Mouse (Mus musculus): ENCODE data around the gene Glb1. TPM values are rescaled to one million over a fixed set of nuclear protein-coding genes. Genes with fewer than 3 reads are reported as not detected.
"Not testable (repeated sequence)": the region's sequence is repeated elsewhere in the genome, so short reads cannot be mapped to it uniquely, and the experiment has no call there.

Gene Glb1
- polyA plus RNA-seq, 1 experiment from 2014 or later, result 74.2 TPM

GRCm38 (mm10) chr9:114389905-114390748 lies 10.7 kb upstream of the Glb1 start, which contains the start of gene Crtap:
Gene Crtap (minus strand): TSS chr9:114390675.
- ATAC-seq (ENCODE audit: insufficient read depth, low FRiP score), result peak; percentile 83
- Histone ChIP-seq H3K9me3 (replicated peaks; ENCODE audit: control insufficient read depth, low read length) (no peaks in the 10 kb centered on the region), H3K36me3 (ENCODE audit: control insufficient read depth, insufficient read depth, low read length) (peaks cover 2% of the 10 kb centered on the region; the same call in 1 of the 2 replicates), H3K27ac (ENCODE audit: low read length) (peak within 1 kb of the TSS; percentile 94), H3K27me3 (ENCODE audit: control insufficient read depth, insufficient read depth, low read length) (no peaks in the 10 kb centered on the region), H3K4me2 (ENCODE audit: low read depth, low read length) (peak within 1 kb of the TSS; percentile 71), H3K4me1 (ENCODE audit: control insufficient read depth, insufficient read depth, low read length) (peaks cover 14% of the 10 kb centered on the region; the same call in 1 of the 2 replicates), H3K4me3 (replicated peaks; ENCODE audit: low read length) (peak within 1 kb of the TSS; percentile 84), H3K9ac (ENCODE audit: low read length) (peak within 1 kb of the TSS; percentile 94)
- under 1% methylated on average over 95 of the region's 96 CpGs for WGBS

DNA sequence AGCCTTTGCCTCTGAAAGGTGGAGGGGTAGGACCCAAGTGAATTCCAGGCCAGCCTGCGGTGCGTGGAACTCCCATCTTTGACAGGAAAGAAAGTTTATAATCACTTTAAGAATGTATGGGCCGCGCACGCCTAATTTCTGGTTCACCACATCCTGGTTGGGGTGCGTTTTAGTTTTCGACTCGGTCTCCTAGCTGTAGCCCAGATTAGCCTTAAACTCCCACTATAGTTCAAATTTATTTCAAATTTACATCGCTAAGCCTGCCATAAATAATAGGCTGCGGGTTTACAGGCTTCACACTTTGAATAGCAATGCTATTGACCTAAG lies 10.2 kb upstream of the Glb1 start:
- Histone ChIP-seq H3K27me3 (ENCODE audit: control insufficient read depth, insufficient read depth, low read length) (no peaks in the 10 kb centered on the region), H3K4me2 (ENCODE audit: low read depth, low read length) (peak overlapping the region; percentile 71), H3K27ac (ENCODE audit: low read length) (peak overlapping the region; percentile 94), H3K4me1 (ENCODE audit: control insufficient read depth, insufficient read depth, low read length) (peaks cover 14% of the 10 kb centered on the region; the same call in 1 of the 2 replicates), H3K4me3 (replicated peaks; ENCODE audit: low read length) (peak overlapping the region; percentile 84), H3K9ac (ENCODE audit: low read length) (peak overlapping the region; percentile 94), H3K36me3 (ENCODE audit: control insufficient read depth, insufficient read depth, low read length) (no peaks in the 10 kb centered on the region), H3K9me3 (replicated peaks; ENCODE audit: control insufficient read depth, low read length) (no peaks in the 10 kb centered on the region)
- under 1% methylated on average over 10 of the region's 10 CpGs for WGBS
- ATAC-seq (ENCODE audit: insufficient read depth, low FRiP score), result no peak

- H3K27me3 ChIP-seq (ENCODE audit: control insufficient read depth, insufficient read depth, low read length); H3K4me2 ChIP-seq (ENCODE audit: low read depth, low read length); ATAC-seq (ENCODE audit: insufficient read depth, low FRiP score); H3K4me3 ChIP-seq (replicated peaks; ENCODE audit: low read length); H3K4me1 ChIP-seq (ENCODE audit: control insufficient read depth, insufficient read depth, low read length); H3K36me3 ChIP-seq (ENCODE audit: control insufficient read depth, insufficient read depth, low read length); H3K27ac ChIP-seq (ENCODE audit: low read length); H3K9me3 ChIP-seq (replicated peaks; ENCODE audit: control insufficient read depth, low read length); H3K9ac ChIP-seq (ENCODE audit: low read length): not testable (repeated sequence)
- WGBS, result 69% methylated on average over 6 of the region's 6 CpGs
These were observed 6.7 kb upstream of the Glb1 start for GRCm38 (mm10) chr9:114394136-114394535.

DNA sequence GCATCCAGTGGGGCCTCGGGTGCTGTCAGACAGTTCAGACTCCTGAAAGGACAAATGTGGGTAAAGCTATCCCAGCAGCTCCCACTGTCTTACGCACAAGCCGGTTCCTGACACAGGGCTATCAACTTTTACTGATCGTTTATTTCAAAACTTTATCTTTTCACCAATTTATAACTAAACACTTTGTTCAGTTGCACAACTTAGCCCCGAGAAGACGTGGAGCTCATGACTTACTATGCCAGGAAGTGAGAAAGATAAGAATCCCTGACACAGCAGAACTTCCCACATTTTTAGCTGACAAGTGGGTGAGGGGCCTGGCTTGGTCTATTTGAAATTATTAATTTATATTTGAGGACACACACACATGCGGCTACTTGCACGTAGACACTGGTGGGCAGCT lies 6.2 kb upstream of the Glb1 start:
- H3K4me3 ChIP-seq (replicated peaks; ENCODE audit: low read length), result no peak overlapping the region
- no peaks in the 10 kb centered on the region for H3K9me3 ChIP-seq (replicated peaks; ENCODE audit: control insufficient read depth, low read length)
- ATAC-seq (ENCODE audit: insufficient read depth, low FRiP score), result no peak
- H3K4me1 ChIP-seq (ENCODE audit: control insufficient read depth, insufficient read depth, low read length), result no peaks in the 10 kb centered on the region
- 64% methylated on average over 8 of the region's 8 CpGs for WGBS
- H3K36me3 ChIP-seq (ENCODE audit: control insufficient read depth, insufficient read depth, low read length), result no peaks in the 10 kb centered on the region
- no peak overlapping the region for H3K9ac ChIP-seq (ENCODE audit: low read length)
- H3K27me3 ChIP-seq (ENCODE audit: control insufficient read depth, insufficient read depth, low read length), result no peaks in the 10 kb centered on the region
- H3K27ac ChIP-seq (ENCODE audit: low read length), result no peak overlapping the region
- no peak overlapping the region for H3K4me2 ChIP-seq (ENCODE audit: low read depth, low read length)

- H3K4me2 ChIP-seq (ENCODE audit: low read depth, low read length), result no peak overlapping the region
- H3K36me3 ChIP-seq (ENCODE audit: control insufficient read depth, insufficient read depth, low read length), result no peaks in the 10 kb centered on the region
- H3K27me3 ChIP-seq (ENCODE audit: control insufficient read depth, insufficient read depth, low read length), result no peaks in the 10 kb centered on the region
- H3K9ac ChIP-seq (ENCODE audit: low read length), result no peak overlapping the region
- no peak overlapping the region for H3K27ac ChIP-seq (ENCODE audit: low read length)
- peaks cover under 1% of the 10 kb centered on the region; the same call in 1 of the 2 replicates for H3K4me1 ChIP-seq (ENCODE audit: control insufficient read depth, insufficient read depth, low read length)
- WGBS, result 70% methylated on average over 4 of the region's 4 CpGs
- no peaks in the 10 kb centered on the region for H3K9me3 ChIP-seq (replicated peaks; ENCODE audit: control insufficient read depth, low read length)
- peak; percentile 42; the same call in 1 of the 2 replicates for ATAC-seq (ENCODE audit: insufficient read depth, low FRiP score)
- H3K4me3 ChIP-seq (replicated peaks; ENCODE audit: low read length), result no peak overlapping the region
These were observed 5.6 kb upstream of the Glb1 start for GRCm38 (mm10) chr9:114395258-114395657.

DNA sequence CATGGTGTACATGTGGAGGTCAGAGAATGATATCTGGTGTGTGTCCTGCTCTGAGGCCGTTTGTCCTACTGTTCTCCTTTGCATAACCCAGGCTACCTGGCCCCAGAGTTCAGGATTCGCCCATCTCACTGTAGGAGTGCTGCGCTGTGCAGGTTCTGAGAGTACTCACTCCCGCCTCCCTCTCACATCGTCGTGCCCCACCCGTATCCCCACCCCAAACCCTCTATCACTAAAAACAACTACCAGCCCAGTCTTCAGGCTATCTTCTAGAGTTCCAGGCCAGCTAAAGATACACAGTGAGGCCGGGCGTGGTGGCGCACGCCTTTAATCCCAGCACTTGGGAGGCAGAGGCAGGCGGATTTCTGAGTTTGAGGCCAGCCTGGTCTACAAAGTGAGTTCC lies 1.2 kb upstream of the Glb1 start:
- H3K4me2 ChIP-seq (ENCODE audit: low read depth, low read length), result no peak overlapping the region
- WGBS, result 86% methylated on average over 12 of the region's 12 CpGs
- no peak overlapping the region for H3K27ac ChIP-seq (ENCODE audit: low read length)
- no peak overlapping the region for H3K9ac ChIP-seq (ENCODE audit: low read length)
- no peak overlapping the region for H3K4me3 ChIP-seq (replicated peaks; ENCODE audit: low read length)
- no peak for ATAC-seq (ENCODE audit: insufficient read depth, low FRiP score)
- peaks cover 9% of the 10 kb centered on the region; the same call in 1 of the 2 replicates for H3K36me3 ChIP-seq (ENCODE audit: control insufficient read depth, insufficient read depth, low read length)
- peaks cover 6% of the 10 kb centered on the region for H3K9me3 ChIP-seq (replicated peaks; ENCODE audit: control insufficient read depth, low read length)
- H3K27me3 ChIP-seq (ENCODE audit: control insufficient read depth, insufficient read depth, low read length), result no peaks in the 10 kb centered on the region
- H3K4me1 ChIP-seq (ENCODE audit: control insufficient read depth, insufficient read depth, low read length), result peaks cover 12% of the 10 kb centered on the region

GRCm38 (mm10) chr9:114400588-114400948 lies 308 bp upstream of the Glb1 start:
- 21% methylated on average over 5 of the region's 5 CpGs for WGBS
- ATAC-seq (ENCODE audit: insufficient read depth, low FRiP score), result peak; percentile 44

GRCm38 (mm10) chr9:114401685-114402080 lies 807 bp downstream of the Glb1 start:
- Histone ChIP-seq H3K36me3 (ENCODE audit: control insufficient read depth, insufficient read depth, low read length) (peaks cover 29% of the 10 kb centered on the region), H3K27me3 (ENCODE audit: control insufficient read depth, insufficient read depth, low read length) (no peaks in the 10 kb centered on the region), H3K4me3 (replicated peaks; ENCODE audit: low read length) (peak overlapping the region; percentile 93), H3K27ac (ENCODE audit: low read length) (peak overlapping the region; percentile 97), H3K4me1 (ENCODE audit: control insufficient read depth, insufficient read depth, low read length) (peaks cover 12% of the 10 kb centered on the region), H3K4me2 (ENCODE audit: low read depth, low read length) (peak overlapping the region; percentile 87), H3K9me3 (replicated peaks; ENCODE audit: control insufficient read depth, low read length) (peaks cover 14% of the 10 kb centered on the region), H3K9ac (ENCODE audit: low read length) (peak overlapping the region; percentile 93)
- peak; percentile 41 for ATAC-seq (ENCODE audit: insufficient read depth, low FRiP score)
- 2% methylated on average over 16 of the region's 16 CpGs for WGBS

More at GRCm38 (mm10) chr9:114400588-114400948, 308 bp upstream of the Glb1 start:
- Histone ChIP-seq H3K27ac (ENCODE audit: low read length) (peak overlapping the region; percentile 97), H3K4me1 (ENCODE audit: control insufficient read depth, insufficient read depth, low read length) (peaks cover 12% of the 10 kb centered on the region), H3K9ac (ENCODE audit: low read length) (peak overlapping the region; percentile 93), H3K27me3 (ENCODE audit: control insufficient read depth, insufficient read depth, low read length) (no peaks in the 10 kb centered on the region), H3K36me3 (ENCODE audit: control insufficient read depth, insufficient read depth, low read length) (peaks cover 18% of the 10 kb centered on the region), H3K4me3 (replicated peaks; ENCODE audit: low read length) (peak overlapping the region; percentile 93), H3K4me2 (ENCODE audit: low read depth, low read length) (peak overlapping the region; percentile 87), H3K9me3 (replicated peaks; ENCODE audit: control insufficient read depth, low read length) (peaks cover 14% of the 10 kb centered on the region)

- H3K4me2 ChIP-seq (ENCODE audit: low read depth, low read length), result no peak overlapping the region
- no peak overlapping the region for H3K4me3 ChIP-seq (replicated peaks; ENCODE audit: low read length)
- H3K4me1 ChIP-seq (ENCODE audit: control insufficient read depth, insufficient read depth, low read length), result no peaks in the 10 kb centered on the region
- no peaks in the 10 kb centered on the region for H3K27me3 ChIP-seq (ENCODE audit: control insufficient read depth, insufficient read depth, low read length)
- no peak overlapping the region for H3K27ac ChIP-seq (ENCODE audit: low read length)
- peaks cover 24% of the 10 kb centered on the region for H3K9me3 ChIP-seq (replicated peaks; ENCODE audit: control insufficient read depth, low read length)
- H3K9ac ChIP-seq (ENCODE audit: low read length), result no peak overlapping the region
- 93% methylated on average over 2 of the region's 2 CpGs for WGBS
- ATAC-seq (ENCODE audit: insufficient read depth, low FRiP score), result no peak
- H3K36me3 ChIP-seq (ENCODE audit: control insufficient read depth, insufficient read depth, low read length), result peaks cover 49% of the 10 kb centered on the region
These were observed 6.8 kb downstream of the Glb1 start for GRCm38 (mm10) chr9:114407676-114408075.

Measured in stomach, embryonic 16.5 days (tissue).